Mouse (Mus musculus) T-helper 2 cell (primary cell): Measurements from ENCODE around the gene Padi4.

Experiments used
- in situ Hi-C: fragments of 300-600 bp; cut with MboI, MseI; formaldehyde crosslinking; loops from one replicate; pipeline ENCODE4 v1.15.1; 2025; ENCODE audit warnings: high pct_unique_total_duplicates

Padi4 gene

DNA sequence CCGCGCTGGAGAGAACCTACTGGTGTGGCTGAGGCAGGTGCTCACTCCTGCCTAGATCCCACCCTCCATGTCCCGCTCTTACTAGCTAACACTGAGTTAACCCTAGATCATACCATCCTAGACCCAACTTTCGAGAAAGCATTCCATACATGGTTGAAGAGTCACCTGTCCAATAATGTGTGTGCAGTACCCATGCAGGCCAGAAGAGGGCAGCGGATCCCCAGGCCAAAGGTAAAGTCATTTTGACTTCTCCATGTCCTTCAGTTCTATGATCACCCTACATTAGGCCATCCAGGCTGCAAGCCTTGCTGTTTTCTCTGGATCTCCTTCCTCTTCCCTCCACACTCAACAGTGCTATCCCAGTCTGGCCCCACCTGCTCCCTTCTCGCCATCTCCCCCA lies 14.9 kb upstream of the Padi4 start:
- in situ Hi-C loops, result loop anchor here (10.0 to 25.0 kb wide), 2 partner anchors 116 to 552 kb away; partner anchors contain the start of genes Igsf21 and Padi2

- in situ Hi-C loops, result loop anchor here (10.0 to 25.0 kb wide), 2 partner anchors 117 to 551 kb away; partner anchors contain the start of genes Igsf21 and Padi2
Measured at GRCm38 (mm10) chr4:140788264-140788663, 14.2 kb upstream of the Padi4 start.

- in situ Hi-C loops, result loop anchor here (10.0 to 25.0 kb wide), 2 partner anchors 117 to 550 kb away; partner anchors contain the start of genes Igsf21 and Padi2
Measured at GRCm38 (mm10) chr4:140787414-140787813, 13.4 kb upstream of the Padi4 start.

GRCm38 (mm10) chr4:140785217-140785616 lies 11.2 kb upstream of the Padi4 start:
- in situ Hi-C loops, result loop anchor here (10.0 to 25.0 kb wide), 2 partner anchors 120 to 548 kb away; partner anchors contain the start of genes Igsf21 and Padi2

- in situ Hi-C loops, result loop anchor here (10.0 to 25.0 kb wide), 2 partner anchors 120 to 547 kb away; partner anchors contain the start of genes Igsf21 and Padi2
Measured at GRCm38 (mm10) chr4:140784292-140784945, 10.4 kb upstream of the Padi4 start.

- in situ Hi-C loops, result loop anchor here (10.0 to 25.0 kb wide), 2 partner anchors 122 to 546 kb away; partner anchors contain the start of genes Igsf21 and Padi2
Measured at GRCm38 (mm10) chr4:140782821-140783220, 8.8 kb upstream of the Padi4 start.

DNA sequence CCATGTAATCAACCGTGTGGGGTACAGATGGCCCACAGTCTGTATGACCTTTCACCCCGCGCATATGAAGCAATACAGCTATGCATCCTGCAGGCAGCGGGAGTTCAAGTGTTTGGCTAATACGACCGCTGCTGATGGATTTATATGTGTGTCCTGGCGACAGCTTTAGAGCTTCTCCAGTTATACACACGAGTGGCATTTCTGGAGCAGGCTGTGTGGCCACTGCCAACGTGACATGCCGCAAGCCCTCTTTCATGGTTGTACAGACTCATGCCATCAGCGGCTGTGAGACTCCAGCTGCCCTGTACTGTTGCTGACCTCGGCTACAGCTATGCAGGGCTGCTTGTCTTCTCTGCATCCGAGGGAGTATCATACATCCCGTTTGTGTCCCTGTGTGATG lies 6.5 kb upstream of the Padi4 start:
- in situ Hi-C loops, result loop anchor here (10.0 to 25.0 kb wide), 2 partner anchors 124 to 543 kb away; partner anchors contain the start of genes Igsf21 and Padi2

GRCm38 (mm10) chr4:140779803-140780397 lies 5.9 kb upstream of the Padi4 start:
- in situ Hi-C loops, result loop anchor here (10.0 to 25.0 kb wide), 2 partner anchors 125 to 543 kb away; partner anchors contain the start of genes Igsf21 and Padi2

- in situ Hi-C loops, result loop anchor here (25.0 kb wide), 1 partner anchor 539 kb away; the partner anchor contains the start of gene Igsf21
Measured at GRCm38 (mm10) chr4:140776623-140777022, 2.6 kb upstream of the Padi4 start.

GRCm38 (mm10) chr4:140775876-140776275 lies 1.8 kb upstream of the Padi4 start:
- in situ Hi-C loops, result loop anchor here (25.0 kb wide), 1 partner anchor 539 kb away; the partner anchor contains the start of gene Igsf21

GRCm38 (mm10) chr4:140774893-140775292 lies 857 bp upstream of the Padi4 start:
- in situ Hi-C loops, result loop anchor here (25.0 kb wide), 1 partner anchor 538 kb away; the partner anchor contains the start of gene Igsf21

DNA sequence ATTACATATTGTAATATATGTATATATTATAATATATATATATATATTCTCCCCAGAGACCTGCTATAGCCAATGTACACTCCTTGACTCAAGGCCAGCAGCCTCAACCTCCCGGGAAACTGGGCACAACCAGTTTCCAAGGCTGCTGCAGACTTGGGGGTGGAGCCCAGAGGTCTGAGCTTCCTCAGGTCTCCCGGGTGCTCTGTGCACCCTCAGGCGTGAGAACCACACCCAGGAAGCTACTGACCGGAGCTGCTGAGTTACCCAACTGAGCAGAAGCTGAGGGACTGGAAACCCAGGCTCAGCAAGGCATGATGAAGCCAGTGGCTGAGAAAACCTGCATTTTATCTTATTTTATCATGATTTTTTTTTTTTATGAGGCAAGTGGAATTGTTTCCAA lies 2.9 kb downstream of the Padi4 start:
- in situ Hi-C loops, result no loop called here

GRCm38 (mm10) chr4:140770433-140770832 lies 3.6 kb downstream of the Padi4 start:
- in situ Hi-C loops, result no loop called here

DNA sequence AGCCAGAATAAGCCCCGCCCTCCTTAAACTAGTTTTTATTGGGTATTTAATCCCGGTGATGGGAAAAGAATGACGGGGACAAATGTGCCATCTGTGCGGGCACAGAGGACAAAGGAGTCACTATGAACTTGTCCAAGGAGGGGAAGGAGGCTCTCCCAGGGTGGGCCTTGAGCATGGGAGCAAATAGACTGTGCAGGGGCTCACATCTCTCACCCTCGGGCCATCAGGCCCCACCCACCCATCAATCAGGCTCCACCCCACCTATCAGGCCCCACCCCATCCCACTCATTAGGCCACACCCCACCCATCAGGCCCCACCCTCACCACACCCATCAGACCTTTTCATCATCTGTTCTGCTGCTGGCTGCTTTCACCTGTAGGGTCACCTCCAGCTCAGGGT lies 5.1 kb downstream of the Padi4 start:
- in situ Hi-C loops, result no loop called here

DNA sequence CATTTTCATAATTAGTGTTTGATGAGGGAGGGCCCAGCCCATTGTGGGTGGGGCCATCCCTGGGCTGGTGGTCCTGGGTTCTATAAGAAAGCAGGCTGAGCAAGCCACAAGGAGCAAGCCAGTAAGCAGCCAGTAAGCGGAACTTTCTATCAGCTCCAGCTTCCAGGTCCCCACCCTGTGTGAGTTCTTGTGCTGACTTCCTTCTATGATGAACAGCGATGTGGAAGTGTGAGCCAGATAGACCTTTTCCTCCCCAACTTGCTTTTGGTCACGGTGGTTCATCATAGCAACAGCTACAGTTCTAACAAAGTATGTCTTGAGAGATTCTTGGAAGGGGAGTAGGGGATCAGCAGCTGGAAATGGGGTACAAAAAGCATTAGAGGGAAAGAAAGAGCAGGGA lies 8.1 kb downstream of the Padi4 start:
- in situ Hi-C loops, result no loop called here

- in situ Hi-C loops, result no loop called here
Measured at GRCm38 (mm10) chr4:140763158-140763557, 10.9 kb downstream of the Padi4 start.

DNA sequence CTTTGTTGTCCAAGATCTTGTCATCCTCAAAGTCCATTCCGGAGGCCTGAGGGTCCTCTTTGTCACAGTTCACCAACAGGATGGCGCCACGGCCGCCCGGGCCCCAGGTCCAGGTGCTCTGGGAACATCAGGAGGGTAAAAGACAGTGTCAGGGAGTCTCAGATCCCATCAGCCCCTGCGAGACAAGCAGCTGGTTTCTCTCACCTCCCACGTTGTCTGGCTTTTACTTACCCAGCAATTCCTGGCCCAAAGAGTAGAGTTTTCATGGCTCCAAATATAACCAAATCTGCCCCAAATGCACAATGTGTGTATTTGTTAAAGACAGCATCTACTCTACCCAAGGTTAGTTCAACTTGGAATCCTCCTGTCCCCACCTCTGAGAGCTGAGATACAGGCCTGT lies 12.4 kb downstream of the Padi4 start:
- in situ Hi-C loops, result no loop called here

DNA sequence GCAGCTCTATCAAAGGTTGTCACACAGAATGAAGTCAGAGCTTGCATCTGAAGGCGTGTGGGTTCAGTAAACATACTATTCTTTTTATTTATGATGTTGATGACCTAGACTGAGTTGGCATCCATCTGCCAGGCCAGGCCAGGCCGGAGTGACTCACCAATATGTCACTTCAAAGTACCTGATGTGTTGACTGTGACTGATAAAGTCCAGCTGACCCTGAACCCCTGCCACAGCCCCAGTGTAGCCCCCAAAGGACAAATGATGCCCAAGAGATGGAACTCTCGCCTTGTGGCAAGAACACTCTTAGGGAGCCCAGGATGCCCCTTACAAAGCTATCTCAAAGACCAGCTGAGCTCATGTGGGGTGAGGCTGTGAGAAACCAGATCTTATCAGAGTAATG lies 18.2 kb downstream of the Padi4 start:
- in situ Hi-C loops, result no loop called here

DNA sequence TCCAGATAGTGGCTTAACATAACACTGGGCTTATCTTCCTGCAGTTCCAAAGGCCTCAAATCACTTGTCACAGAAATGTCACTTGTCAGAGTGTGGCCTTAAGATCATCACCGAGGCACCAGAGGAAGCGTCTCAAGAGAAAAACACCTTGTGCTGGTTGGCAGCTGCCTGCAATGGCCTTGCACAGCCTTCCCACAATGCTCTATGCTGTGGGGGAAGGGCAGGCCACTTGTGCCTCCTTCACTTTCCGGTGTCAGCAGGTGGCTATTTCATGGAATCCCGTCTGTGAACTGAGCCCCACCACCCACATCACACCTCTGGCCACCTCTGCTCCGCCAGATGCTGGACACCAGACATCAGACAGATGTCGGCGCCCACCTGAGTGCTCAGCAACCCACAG lies 20.7 kb downstream of the Padi4 start:
- in situ Hi-C loops, result no loop called here

GRCm38 (mm10) chr4:140750328-140750727 lies 23.7 kb downstream of the Padi4 start:
- in situ Hi-C loops, result no loop called here

- in situ Hi-C loops, result no loop called here
Measured at GRCm38 (mm10) chr4:140747978-140748377, 26.1 kb downstream of the Padi4 start.

DNA sequence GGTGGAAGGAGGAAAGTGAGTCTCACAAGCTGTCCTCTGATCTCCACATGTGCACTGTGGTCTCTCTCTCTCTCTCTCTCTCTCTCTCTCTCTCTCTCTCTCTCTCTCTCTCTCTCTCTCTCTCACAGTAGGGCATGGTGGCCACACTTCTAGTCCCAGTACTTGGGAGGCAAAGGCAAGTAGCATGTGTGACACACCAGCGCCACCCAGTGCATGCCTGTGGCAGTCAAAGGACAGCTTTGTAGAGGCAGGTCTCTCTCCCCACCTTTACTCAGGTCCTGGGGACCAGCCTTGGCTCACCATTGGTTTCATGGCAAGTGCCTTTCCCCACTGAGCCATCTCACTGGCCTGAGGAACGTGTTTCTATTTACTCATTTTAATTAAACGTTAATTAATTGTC lies 29.4 kb downstream of the Padi4 start:
- in situ Hi-C loops, result no loop called here
